Mouse (Mus musculus) ES-Bruce4 (cell line): ENCODE data around the gene Cetn4.

Source experiments
- CTCF ChIP-seq: IDR thresholded peaks from one replicate; pipeline ENCODE4 v1.8.1; 2011; ENCODE audit warnings: low read depth, low read length
- POLR2A ChIP-seq: IDR thresholded peaks from one replicate; pipeline ENCODE4 v1.8.1; 2011; ENCODE audit warnings: low read length; ENCODE audit not compliant: insufficient read depth

DNA sequence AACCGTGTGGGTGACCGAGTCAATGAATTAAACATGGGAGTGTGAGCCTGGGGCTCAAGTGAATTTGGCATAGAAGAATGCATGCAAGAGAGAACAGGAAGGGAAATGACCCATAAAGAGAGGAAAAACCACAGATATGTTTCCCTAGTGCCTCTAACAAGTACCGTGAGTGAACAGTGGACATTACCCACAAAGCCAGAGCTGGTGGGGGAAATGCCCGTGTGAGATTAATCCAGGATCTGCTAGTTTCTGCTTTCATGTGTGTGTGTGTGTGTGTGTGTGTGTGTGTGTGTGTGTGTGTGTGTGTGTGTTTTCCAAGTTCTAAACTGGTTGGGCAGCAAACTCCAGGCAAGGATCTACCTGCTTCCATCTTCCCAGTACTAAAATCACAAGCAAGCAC lies 42.6 kb downstream of the Cetn4 start:
- TF ChIP-seq CTCF (no peak), POLR2A (no peak)
